Mouse (Mus musculus): ENCODE data around the gene Scn8a.
A peak's percentile ranks its signal among the peaks of the same experiment; 100 is the strongest.
"Not testable (repeated sequence)": the region's sequence is repeated elsewhere in the genome, so short reads cannot be mapped to it uniquely, and the experiment has no call there.

The Scn8a gene

DNA sequence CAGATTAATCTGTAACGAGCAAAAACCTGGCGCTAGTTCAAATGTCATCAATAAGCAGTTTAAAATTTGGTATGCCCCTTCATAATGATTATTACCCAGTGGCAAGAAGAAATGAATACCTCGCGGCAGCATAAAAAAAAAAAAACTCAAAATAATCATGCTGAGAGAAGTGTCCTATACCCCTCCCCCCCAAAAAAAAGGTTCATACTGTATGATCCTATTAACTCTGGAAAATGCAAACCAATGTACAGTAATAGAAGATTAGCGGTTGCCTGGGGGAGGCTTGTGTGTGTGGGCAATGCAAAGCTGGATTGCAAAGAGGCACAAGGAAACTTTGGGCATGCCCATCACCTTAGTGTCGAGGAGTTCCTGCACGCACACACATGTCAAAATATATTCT is at the start of gene Scn8a:
Gene Scn8a (plus strand): TSS at position 301 of the 400 bp plus-strand sequence.
- DNase-seq (ENCODE audit: low spot score): no peak

DNA sequence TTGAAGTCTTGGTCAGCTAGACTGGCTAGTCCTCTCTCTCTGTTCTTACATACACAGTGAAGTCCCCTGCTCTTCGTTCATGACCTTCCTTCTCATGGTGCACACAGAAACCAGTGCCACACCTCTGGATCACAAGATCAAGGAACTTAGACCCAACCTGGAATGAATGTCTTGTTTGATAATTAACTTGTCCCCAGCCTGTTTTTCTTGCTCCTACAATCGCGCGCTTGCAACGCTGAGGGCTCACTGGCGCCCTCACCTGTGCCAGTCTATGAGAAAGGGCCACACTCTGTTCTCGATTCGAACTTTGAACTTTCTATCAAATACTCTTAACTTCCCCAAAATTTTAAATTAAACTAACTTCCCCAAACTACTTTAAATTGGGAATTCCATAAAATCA is 47.8 kb upstream of the Scn8a start:
- DNase-seq (ENCODE audit: low spot score): no peak

DNA sequence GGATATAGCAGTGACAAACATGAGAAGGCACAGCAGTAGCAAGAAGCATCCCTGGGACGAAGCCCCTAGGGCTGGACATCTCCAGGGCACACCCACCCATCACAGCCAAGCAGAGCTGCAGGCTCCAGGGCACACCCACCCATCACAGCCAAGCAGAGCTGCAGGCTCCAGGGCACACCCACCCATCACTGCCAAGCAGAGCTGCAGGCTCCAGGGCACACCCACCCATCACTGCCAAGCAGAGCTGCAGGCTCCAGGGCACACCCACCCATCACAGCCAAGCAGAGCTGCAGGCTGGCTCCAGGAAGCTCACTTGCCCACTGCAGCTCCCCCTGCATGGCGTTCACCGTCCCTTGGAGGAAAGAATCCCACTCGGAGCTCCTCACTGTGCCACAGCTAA is 47.3 kb upstream of the Scn8a start:
- DNase-seq (ENCODE audit: low spot score): not testable (repeated sequence)

DNA sequence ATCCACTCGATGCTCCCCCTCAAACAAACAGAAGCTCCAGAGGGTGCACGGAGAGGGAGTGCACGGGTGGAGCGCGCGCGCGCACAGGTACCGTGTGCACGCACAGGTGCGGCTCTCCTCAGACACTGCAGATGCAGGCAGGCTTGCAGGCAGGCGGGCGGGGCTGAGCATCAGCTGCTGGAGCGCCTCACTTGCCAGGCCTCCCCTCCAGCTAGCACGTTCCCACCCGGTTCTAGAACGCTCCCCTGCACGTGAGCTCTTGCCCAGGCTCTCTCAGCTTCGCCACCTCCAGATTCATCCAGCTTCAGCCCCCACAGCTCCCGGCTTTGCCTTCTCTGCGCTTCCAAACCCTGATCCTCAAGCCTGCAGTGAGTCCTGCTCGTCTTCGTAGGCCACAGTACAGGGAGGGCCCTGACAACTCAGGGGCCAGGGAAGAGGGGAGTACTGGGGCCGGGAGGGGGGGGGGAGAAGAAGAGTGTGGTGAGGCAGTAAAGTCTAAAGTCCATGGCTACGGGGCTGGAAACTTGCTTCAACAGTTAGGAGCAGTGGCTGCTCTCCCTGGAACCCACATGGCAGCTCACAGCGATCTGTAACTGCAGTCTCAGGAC is 44.3 kb upstream of the Scn8a start:
- DNase-seq (ENCODE audit: low spot score): no peak

DNA sequence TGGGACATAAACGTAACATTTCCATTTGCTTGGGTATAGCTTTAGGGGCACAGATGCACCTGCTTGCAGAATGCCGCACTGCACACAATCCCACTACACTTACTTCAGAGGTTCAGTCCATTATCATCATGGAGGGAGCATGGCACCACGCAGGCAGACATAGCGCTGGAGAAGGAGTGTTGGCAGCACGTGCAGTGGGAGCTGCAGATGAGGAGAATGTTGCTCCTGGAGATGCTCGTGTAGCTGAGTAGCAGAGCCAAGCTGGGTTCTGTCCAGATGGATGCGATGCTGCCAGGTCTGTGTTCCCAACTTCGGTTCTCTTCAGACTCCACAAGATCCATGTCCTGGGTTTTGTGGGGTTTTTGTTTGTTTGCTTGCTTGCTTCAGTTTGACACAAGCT is 43.6 kb upstream of the Scn8a start:
- no peak for DNase-seq (ENCODE audit: low spot score)

DNA sequence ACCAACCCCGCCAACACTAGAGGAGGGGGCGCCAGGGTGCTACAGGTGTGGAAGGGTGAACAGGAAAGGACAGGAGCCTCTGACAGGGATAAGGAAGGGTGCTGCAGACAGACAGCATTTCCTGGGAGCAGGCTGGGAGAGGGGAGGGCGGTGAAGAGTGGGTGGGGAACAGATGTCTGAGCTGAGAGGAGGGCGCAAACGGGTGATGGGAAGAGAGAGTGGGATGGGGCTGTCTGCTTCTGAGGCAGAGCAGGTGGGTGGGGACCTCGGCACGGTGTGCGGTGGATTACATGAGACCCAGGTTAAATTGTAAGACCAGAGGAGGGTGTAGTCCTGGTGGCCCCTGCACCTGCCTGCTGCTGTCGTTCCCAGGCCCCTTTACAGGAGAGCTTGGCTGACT is 39.9 kb upstream of the Scn8a start:
- DNase-seq (ENCODE audit: low spot score): no peak

DNA sequence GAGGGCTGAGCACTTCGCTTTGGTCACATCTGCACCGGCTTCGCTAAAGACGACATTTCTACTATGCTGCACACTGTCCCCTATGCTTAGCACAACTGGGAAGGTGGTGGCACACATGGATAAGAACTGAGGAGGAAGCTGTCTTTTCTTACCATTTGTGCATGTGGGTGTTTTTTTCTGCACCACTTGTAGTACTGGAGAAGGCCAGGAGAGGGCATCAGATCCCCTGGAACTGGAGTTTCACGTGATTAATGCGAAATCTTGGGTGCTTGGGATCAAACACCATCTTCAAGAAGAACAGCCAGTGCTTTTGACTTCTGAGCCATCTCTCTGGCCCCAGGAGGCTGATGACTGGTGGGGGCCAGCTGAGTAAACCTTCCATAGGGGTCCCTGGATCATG is 39.0 kb upstream of the Scn8a start:
- no peak for DNase-seq (ENCODE audit: low spot score)

DNA sequence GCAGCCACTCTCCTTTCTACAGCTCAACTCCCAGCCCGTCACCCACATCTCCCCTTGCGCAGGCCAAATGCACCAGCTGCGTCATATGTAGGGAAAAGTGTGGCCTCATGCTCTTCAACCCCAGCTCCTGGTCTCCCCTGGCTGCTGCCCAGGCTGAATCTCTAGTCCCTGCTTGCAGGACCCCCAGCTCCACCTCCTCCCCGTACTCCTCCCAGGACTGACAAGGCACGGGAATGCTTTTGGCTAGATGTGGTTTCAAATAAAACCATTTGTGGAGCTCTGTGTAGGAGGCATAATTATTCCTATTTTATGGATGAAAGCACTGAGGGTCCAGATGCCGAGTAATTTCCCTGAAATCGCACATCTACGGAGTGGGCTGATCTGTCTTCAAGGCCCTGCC is 37.5 kb upstream of the Scn8a start:
- no peak for DNase-seq (ENCODE audit: low spot score)

DNA sequence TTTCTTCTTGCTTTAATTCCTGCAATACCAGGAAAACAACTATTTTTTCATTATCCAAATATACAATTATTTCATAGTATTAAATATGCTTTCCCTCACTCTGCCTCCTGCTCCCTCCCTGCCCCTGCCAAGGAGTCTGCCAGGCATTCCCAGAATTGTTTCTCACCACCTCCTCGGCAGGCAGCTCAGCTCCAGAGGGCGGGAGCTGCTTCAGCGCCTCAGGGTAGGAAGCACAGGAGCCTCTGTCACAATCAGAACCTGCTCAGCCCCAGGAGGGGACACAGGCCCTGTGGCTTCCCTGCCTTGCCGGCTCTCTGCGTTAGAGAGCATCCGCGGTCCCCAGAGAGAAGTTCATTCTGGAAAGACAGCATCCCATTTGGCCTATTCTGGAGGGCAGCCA is 36.9 kb upstream of the Scn8a start:
- DNase-seq (ENCODE audit: low spot score): no peak

DNA sequence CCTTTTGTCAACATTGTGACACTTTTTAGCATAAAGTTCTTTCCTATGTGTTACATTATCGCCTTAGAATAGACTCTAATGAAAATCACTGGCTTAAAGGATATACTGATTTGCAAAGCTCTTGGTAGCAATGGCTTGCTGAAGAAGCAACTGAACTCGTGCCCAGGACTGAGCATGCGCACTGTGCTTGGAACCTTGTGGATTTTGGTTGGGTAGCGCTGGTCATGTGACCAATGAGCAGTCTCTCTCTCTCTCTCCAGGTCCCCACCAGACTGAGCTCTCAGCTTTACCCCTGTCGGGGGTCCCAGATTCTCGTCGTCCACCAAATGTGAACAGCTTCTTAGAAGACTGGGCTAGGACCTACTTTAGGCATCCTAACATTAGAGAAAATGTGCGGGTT is 32.9 kb upstream of the Scn8a start:
- DNase-seq (ENCODE audit: low spot score): no peak

DNA sequence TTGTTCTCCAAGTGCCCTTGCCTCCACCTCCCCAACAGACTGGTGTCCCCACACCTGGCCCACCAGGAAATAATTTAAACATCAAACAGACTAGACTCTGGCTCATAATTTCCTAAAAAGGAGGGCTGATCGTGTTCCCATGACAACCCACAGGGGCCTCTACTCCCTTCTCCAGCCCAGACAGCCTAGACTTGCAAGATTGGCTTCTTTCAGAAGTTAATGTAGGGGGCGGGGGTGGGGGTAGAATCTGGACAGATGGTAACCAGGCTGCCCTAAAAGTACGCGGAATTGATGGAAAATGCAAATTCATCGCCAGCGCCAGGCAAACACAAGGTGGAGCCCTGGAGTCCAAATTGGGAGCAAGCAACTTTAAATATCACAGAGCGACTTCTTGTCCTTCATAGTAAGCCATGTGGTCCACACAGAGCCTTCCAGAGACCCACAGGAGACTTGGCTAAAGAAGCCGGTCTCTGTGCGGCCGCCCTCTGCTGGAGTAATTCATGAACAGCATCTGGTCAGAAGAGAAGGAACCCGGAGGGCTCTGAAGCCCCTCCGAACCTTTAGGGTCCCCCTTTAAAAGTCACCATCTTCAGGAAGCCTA is 31.0 kb upstream of the Scn8a start:
- DNase-seq (ENCODE audit: low spot score): peak; percentile 64

DNA sequence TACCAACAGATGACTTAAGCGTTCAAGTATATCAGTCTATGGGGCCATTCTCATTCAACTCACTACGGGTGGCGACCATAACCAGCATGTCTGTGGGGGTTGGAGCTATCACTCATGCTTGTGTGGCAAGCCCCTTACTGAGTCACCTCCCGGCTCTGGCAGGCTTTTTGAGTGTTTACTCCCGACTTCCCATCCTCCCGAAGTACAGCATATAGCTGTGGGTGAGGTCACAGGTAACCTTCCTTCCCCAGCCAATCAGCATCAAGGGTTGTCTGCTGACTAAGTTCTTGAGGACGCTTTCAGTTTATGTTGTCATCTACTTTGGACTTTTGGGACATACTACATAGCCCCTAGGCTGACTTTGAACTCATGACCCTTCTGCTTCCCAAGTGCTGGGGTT is 25.3 kb upstream of the Scn8a start:
- DNase-seq (ENCODE audit: low spot score): no peak

DNA sequence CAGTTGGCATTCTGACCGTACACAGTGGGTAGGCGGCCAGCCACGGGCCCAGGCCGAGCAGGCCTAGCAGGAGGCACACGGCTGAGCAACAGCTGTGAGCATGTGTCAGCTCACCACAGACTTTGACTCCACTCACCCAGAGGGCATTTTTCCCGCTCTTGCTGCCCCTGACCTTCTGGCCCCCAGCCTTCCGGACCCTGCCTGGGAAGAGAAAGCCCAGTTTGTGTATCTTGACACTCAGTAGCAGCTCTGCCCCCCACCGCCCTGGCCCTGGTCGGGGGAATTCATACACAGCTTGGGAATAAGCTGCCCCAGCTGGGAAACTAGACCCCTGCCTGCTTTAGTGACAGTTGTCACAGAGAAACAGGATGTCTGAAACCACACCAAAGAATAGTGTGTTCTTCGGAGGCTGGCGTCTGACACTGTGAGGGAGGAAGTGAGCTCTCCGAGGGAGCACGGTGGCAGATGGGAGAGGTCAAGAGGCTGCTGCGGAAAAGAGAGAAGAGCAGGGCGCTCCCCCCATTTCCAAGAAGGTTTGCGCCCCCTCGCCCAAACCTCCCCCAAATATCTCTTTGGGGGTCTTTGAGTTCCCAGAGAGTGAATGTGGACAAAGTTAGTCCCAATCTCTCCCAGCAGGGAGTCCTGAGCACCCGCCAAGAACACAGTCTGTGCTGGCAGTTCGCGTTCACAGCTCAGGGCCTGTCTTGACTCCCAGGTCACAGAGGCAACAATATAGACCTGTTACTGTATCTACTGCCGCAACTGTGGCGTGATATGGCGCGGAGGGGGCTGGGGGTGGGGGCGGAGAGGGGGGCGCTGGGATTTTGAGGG is 24.4 kb upstream of the Scn8a start:
- DNase-seq (ENCODE audit: low spot score): no peak

DNA sequence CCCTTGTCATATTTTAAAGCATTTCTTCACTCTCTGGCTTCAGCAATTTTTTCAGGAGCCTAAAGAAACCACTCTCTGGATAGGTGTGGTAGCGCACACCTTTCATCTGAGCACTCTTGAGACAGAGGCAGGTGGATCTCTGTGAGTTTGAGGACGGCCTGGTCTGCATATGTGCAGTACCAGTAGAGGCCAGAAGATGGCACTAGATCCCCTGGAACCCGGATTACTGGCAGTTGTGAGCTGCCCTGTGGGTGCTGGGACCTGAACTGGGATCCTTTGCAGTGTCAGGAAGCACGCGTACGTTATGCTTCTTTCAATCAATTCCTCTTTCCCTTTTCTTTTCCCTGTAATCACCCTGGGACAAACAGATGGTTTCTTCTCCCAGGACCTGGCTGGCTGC is 22.5 kb upstream of the Scn8a start:
- DNase-seq (ENCODE audit: low spot score): no peak

DNA sequence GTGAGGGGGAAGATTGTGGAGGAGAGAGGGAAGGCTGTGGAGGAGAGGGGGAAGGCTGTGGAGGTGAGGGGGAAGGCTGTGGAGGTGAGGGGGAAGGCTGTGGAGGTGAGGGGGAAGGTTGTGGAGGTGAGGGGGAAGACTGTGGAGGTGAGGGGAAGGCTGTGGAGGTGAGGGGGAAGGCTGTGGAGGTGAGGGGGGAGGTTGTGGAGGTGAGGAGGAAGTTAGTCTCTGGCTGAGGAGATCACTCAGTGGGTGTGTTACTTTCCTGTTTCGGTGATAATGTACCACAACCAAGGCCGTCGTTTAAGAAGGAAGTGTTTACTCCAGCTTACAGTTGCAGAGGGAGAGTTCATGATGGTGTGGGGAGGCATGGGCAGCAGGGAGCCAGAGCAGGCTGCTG is 12.1 kb upstream of the Scn8a start:
- no peak for DNase-seq (ENCODE audit: low spot score)

DNA sequence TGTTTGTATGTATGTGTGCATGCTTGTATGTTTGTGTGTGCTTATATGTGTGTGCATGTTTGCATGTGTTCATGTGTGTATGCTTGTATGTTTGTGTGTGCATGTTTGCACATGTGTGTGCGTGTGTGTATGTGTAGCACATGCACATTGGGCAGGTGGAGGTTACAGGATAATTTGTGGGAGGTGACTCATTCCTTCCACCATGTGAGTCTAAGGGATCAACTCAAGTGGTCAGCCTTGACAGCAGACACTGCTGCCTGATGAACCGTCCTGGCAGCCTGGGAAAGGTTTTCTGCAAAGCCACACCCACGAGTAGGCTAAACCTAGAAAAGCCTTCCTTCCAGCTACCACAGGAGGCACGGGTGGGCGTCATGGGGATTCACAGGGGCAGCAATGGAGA is 8.8 kb upstream of the Scn8a start:
- no peak for DNase-seq (ENCODE audit: low spot score)

DNA sequence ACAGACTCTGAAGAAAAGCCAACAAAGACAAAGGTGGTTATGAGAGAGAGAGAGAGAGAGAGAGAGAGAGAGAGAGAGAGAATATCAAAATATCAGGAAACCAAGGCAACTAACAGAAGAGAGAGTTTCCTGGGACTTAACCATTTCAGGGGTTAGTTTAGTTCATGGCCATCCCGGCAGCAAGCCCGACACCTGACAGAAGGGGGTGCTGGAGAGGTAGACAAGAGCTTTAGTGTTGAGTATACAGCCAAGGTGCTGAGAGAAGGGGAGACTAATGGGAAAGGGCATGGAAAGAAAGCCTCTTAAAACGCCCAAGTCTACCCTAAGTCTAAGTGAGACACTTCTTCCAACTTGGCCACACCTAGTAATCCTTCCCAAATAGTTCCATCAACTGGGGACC is 4.1 kb upstream of the Scn8a start:
- DNase-seq (ENCODE audit: low spot score): no peak

DNA sequence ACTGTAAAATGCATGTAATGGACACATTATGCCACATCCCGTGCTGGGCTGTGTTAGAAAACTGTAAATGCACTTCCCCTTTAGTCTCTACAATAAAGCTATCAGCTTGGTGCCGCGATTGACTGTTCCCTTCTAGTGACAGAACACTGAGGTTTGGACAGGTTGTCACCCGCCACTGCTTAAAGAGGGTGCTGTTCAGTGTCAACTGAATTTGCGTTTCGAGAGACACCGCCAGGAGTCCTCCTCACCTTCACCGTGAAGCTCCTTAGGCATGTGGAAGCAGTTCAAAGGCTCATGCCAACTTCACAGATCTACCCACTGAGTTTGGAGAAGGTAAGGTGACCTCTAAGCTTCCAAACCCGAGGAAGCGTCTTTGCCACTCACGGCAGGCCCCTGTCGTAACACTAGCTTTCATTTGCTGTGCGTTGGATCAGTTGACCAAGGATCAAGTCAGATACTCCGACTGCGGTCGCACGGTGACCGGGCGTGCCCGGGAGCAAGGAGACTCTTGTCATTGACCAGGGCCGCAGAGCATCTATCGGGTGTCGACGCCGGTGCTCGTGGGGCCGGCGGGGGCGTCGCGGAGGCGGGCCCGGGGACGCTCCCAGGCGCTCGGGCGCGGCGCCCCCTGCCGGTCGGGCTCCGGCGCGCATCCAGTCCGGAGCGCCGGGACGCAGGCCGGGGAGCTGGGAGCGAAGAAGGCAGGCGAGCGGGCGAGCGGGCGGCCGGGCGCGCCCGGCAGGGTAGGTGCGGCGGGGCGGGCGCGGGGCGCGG is 530 bp downstream of the Scn8a start:
- DNase-seq (ENCODE audit: low spot score): peak; percentile 62

DNA sequence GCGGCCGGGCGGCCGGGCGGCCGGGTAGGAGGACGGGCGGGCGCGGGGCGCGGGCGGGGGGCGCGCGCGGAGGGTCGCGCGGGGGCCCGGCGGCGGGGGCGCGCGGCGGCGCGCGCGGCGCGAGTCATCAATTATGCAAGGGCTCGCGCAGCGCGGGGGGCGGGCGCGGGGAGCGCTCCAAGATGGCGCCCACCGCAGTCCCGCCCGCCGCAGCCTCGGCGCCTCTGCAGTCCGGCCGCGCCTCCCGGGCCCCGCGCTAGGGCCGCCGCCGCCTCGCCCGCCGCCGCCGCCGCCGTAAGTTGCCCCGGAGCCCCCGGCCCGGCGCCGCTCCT is 1.1 kb downstream of the Scn8a start:
- DNase-seq (ENCODE audit: low spot score): peak; percentile 19

DNA sequence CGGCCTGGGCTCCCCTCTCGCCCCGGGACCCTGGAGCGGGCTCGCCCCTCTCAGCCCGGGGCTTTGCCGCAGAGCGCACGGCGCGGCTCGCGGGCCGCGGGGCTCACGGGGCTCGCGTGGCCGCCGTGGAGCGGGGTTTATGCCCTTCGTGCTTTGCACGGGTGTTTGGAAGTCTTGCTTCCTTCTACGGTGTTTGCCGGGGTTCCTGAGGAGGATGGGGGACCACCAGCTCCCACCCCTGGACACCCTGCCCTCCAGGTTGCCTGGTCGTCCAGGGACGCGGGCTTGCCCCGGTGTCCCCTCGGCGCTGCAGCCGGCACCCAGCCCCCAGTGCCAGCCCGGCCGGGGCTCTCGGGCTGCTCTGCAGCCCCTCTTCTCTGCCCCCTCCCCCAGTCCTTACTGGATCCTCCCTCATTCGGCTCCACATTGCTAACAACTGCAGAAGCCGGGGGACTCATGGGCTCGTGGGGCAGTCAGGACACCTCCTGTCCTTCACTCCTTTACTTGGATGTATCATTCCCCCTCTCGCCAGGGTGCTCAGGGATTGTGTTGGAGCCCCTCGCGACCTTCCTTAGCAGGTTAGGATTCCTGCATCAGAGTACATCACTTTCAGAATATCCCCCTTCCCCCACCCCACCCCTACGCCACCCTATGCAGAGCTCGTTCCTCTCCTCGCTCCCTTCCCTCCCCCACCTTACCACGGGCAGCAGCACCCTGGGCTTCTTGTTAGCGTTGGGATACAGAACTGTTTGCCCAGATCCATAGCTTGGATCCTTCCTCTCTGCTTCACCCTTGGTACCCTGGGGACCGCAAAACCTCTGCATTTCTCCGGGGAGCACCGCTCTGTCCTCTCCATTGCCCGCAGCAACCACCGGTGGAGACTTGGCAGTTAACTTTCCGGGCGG is 1.7 kb downstream of the Scn8a start:
- no peak for DNase-seq (ENCODE audit: low spot score)

DNA sequence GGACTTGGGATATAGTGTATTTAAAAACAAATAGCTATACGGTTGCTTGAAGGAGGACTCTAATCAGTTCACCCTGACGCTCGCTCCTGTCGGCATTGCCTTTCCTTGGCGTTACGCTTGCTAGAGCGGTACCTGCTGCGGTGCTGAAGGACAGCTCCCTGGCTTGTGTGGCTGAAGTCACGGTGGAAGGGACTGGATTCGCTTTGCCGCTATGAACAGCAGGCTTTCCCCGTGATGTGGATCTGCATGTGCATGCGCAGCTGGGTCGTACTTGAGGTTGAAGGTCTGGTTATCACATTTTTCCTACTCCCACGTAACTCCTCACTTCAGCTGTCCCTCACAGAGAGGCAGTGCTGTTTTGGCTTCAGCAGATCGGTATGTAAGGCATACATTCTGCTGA is 3.5 kb downstream of the Scn8a start:
- peak; percentile 82 for DNase-seq (ENCODE audit: low spot score)

DNA sequence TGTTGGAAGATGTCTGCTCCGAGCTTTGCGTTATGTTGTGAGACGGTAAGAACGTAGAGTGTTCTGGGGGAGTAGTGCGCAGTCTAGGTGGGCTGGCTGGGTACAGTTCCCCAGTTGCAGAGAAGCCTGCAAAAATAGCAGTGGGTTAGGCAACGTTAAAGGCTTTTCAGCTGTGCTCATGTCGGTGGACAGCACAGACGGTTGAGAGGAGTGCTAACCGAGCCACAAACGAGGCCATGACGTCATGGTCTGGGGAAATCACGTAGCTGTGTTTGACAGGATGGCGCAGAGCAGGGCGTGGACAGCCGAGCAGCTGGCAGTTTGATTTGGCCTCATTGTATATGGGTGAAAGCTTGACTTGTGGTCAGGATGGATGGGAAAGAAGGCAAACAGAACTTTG is 9.4 kb downstream of the Scn8a start:
- no peak for DNase-seq (ENCODE audit: low spot score)

Data from ovary, postnatal 36 days (tissue).